Mouse (Mus musculus) testis, adult 2 months (tissue): ENCODE results near the gene Arhgap45.

Experiments
- CTCF ChIP-seq: fragments of 200-500 bp; IDR thresholded peaks from 2 replicates; pipeline ENCODE4 v1.5.1; 2012; ENCODE audit warnings: low read depth, mild to moderate bottlenecking, inconsistent platforms, low read length, moderate library complexity; ENCODE audit not compliant: control insufficient read depth, insufficient read depth, insufficient replicate concordance
- POLR2A ChIP-seq: fragments of 200-500 bp; IDR thresholded peaks from 2 replicates; pipeline ENCODE4 v1.6.1; 2012; ENCODE audit warnings: low read depth, mild to moderate bottlenecking, inconsistent platforms, low read length, moderate library complexity; ENCODE audit not compliant: control insufficient read depth

DNA sequence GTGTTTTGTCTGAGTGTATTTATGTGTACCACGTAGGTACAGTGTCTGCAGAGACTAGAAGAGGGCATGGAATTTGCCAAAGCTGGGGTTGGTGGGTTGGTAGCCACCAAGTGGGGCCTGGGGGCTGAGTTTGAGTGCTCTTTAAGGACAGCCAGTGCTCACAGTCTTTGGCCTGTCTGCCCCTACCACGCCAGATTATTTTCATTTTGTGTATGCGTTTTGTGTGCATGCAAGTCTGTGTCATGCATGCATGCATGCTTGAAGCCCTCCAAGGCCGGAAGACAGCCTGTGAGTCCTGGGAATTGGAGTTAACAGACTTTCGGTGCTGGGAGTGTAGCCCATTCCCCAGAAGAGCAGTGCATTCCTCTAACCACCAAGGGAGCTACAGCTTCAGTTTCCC, 38.9 kb downstream of the Arhgap45 start:
- no peak for TF ChIP-seq POLR2A
- TF ChIP-seq CTCF: no peak
